Mouse (Mus musculus) spleen, adult 2 months (tissue): ENCODE results near the gene Fam20b. TPM values are rescaled to one million over a fixed set of nuclear protein-coding genes. Genes with fewer than 3 reads are reported as not detected.
A peak's percentile ranks its signal among the peaks of the same experiment; 100 is the strongest.

Experiments
- DNase-seq, 2 experiments: peaks; one replicate each; pipeline versions ENCODE4 v3.0.0 to v3.0.0-alpha.2; 2012 to 2021; ENCODE audit warnings: low spot score in 2 of 2, low read depth in 1 of 2
- H3K27ac ChIP-seq: fragments of 200-500 bp; 2 replicates; pipeline ENCODE4 v1.5.1; 2012; ENCODE audit warnings: low read length, inconsistent platforms; ENCODE audit not compliant: insufficient read depth
- H3K27me3 ChIP-seq: fragments of 200-500 bp; 2 replicates; pipeline ENCODE4 v1.6.1; 2012; ENCODE audit warnings: mild to moderate bottlenecking, moderate library complexity, low read length, inconsistent platforms; ENCODE audit not compliant: control insufficient read depth, insufficient read depth
- H3K36me3 ChIP-seq: fragments of 200-500 bp; 2 replicates; pipeline ENCODE4 v1.6.1; 2012; ENCODE audit warnings: mild to moderate bottlenecking, low read length, inconsistent platforms; ENCODE audit not compliant: control insufficient read depth, insufficient read depth
- H3K4me1 ChIP-seq: fragments of 200-500 bp; 2 replicates; pipeline ENCODE4 v1.6.1; 2011; ENCODE audit warnings: inconsistent platforms; ENCODE audit not compliant: control insufficient read depth, insufficient read depth, insufficient read length
- H3K4me3 ChIP-seq: fragments of 200-500 bp; 2 replicates; pipeline ENCODE4 v1.5.1; 2011; ENCODE audit warnings: mild to moderate bottlenecking, inconsistent platforms; ENCODE audit not compliant: insufficient read depth, insufficient read length; ENCODE audit errors: extremely low read depth
- CTCF ChIP-seq: fragments of 200-500 bp; IDR thresholded peaks from 2 replicates; pipeline ENCODE4 v1.5.1; 2011; ENCODE audit warnings: mild to moderate bottlenecking, inconsistent platforms; ENCODE audit not compliant: insufficient read depth, insufficient read length, insufficient replicate concordance; ENCODE audit errors: extremely low read depth
- POLR2A ChIP-seq: fragments of 200-500 bp; IDR thresholded peaks from 2 replicates; pipeline ENCODE4 v1.6.1; 2011; ENCODE audit warnings: low read depth, low read length, inconsistent platforms
- WGBS: fragments of 180-500 bp; shearing (Covaris S2); methylation state at CpG from one replicate; pipeline ENCODE4 v1.1.7; 2018; 5-methylcytosine and 5-hydroxymethylcytosine counted together
- polyA plus RNA-seq: library from polyadenylated mRNA; depleted of rRNA; stranded (reverse); fragments of >200 nt; gene quantifications from 2 replicates; pipeline ENCODE4 v1.2.3, GENCODE M21; 2012

The Fam20b gene
- polyA plus RNA-seq, 1 experiment: 8.9 TPM

DNA sequence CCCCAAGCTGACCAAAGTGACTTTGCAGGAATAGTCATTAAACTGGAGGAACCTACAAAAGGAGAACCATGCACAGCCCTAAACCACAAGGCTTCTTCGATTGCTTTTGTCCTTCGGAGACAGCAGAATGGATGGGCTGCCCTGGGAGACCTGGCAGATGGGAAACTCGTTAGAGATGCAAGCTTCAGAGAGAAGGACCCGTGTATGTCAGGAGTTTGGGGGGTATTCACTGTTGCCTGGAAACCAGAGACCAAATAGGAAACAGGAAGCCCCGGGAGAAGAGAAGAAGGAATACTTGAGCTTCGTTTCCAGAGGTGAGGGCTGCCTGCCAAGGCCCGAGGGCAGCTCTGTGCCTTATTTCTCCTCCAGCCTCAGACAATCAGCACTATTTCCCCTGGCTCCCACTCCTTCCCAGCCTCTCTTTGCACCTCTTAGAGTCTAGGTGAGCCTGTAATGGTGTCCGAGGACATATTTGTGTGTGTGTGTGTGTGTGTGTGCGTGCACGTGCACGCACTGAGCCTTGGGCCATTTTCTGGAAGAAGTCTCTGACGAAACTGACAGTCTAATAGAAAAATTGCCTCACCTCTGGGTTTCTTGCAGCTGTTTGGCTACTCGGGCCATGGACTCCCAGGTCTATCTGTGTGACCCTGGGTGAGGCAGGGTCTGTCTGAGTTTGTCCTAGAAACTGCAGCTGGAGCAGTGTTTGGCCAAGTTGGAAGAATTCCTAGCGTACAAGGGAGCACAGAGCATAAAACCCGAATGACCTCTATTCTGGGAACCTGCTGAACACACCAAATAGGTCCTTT, 35.9 kb upstream of the Fam20b start:
- Histone ChIP-seq H3K27ac (no peak overlapping the region), H3K4me3 (no peak overlapping the region), H3K36me3 (no peaks in the 10 kb centered on the region), H3K27me3 (no peaks in the 10 kb centered on the region), H3K4me1 (no peaks in the 10 kb centered on the region)
- TF ChIP-seq POLR2A: no peak
- whole genome bisulfite sequencing: 54% methylated on average over 15 of the region's 15 CpGs
- DNase-seq: no peak

DNA sequence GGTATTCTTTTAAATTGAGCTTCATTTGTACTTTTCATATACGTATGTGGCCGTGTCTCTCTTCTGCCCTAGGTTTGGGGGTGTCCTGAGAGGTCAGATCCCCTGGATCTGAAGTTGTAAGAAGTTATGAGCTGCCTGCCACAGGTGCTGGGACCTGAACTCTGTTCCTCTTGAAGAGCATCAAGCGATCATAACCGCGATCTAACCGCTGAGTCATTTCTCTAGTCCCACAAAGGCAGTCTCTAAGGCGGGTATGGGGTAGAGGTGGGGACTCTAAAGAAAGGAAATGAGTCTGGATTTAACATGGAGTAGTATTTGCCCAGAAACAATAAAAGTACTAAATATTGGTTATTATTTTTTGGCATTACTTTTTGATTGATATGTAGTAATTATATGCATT, 34.1 kb upstream of the Fam20b start:
- Histone ChIP-seq H3K4me3 (no peak overlapping the region), H3K4me1 (no peaks in the 10 kb centered on the region), H3K36me3 (no peaks in the 10 kb centered on the region), H3K27ac (no peak overlapping the region), H3K27me3 (no peaks in the 10 kb centered on the region)
- TF ChIP-seq CTCF (no peak), POLR2A (no peak)
- 66% methylated on average over 7 of the region's 7 CpGs for WGBS
- DNase-seq: no peak

DNA sequence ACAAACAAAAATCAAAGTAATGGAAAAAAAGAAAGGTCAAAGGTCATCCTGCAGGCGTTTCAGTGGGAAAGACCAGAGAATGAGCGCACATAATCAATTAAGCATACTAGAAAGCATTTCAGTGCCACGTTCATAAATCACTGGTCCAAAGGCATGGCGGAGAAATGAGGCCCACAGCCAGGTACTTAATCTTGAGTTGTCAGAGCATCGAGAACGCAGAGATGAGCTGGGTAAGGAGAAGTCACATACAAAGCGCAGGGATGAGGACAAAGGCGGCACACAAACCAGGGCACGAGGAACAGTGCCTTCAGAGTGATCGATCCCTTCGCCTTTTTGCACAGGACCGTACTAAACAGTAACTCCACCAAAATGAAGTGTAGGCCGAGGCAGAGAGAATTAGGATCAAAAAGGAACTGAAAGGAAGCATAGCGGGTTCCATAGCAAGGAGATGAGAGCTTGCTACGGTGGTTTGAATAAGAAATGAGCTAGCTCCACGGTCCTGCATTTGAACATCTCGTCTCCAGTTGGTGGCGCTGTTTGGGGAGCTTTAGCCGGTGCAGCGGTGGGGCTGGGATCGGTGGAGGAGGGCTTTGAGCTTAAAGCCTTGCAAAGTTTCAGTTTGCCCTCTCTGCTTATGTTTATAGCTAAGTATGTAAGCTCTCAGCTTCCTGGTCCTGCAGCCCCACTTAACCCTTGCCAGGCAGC, 33.3 kb upstream of the Fam20b start:
- no peak overlapping the region for H3K27ac ChIP-seq
- WGBS: 19% methylated on average over 21 of the region's 21 CpGs
- DNase-seq: peak; percentile 28 to 68
- H3K27me3 ChIP-seq: no peaks in the 10 kb centered on the region
- H3K4me3 ChIP-seq: no peak overlapping the region
- TF ChIP-seq CTCF: peak; percentile 69; the same call in 1 of the 2 replicates
- no peak for TF ChIP-seq POLR2A
- no peaks in the 10 kb centered on the region for H3K4me1 ChIP-seq
- no peaks in the 10 kb centered on the region for H3K36me3 ChIP-seq

DNA sequence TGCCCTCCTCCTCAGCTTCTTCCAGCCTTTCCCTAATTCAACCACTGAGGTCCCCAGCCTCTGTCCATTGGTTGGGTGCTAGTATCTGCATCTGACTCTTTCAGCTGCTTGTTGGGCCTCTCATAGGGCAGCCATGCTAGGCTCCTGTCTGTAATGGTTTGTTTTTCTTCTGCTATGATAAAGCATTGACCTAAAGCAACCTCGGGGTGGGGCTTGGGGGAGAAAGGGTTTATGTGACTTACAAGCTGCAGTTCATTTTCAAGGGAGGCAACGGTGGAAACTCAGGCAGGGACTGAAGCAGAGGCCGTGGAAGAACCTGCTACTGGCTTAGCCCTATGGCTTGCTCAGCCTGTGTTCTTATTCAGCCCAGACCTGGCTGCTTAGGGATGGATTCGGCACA, 31.4 kb upstream of the Fam20b start:
- no peak for DNase-seq
- WGBS: 84% methylated on average over 4 of the region's 4 CpGs
- no peaks in the 10 kb centered on the region for H3K36me3 ChIP-seq
- no peak overlapping the region for H3K27ac ChIP-seq
- H3K4me3 ChIP-seq: no peak overlapping the region
- TF ChIP-seq CTCF (no peak), POLR2A (no peak)
- no peaks in the 10 kb centered on the region for H3K4me1 ChIP-seq
- H3K27me3 ChIP-seq: no peaks in the 10 kb centered on the region

DNA sequence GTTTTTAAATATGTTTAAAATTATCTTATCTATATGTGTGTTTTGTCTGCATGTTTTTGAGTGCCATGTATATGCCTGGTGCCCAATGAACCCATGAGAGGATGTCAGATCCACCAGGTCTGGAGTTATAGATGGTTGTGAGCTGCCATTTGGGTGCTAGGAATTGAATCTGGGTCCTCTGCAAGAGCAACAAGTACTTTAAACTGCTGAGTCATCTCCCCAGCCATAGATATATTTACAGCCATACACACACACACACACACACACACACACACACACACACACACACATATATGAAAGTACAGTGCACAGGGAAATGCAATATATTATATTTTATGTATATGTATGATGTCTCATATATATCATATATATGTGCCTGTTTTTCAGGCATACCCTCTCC, 30.2 kb upstream of the Fam20b start:
- no peak for TF ChIP-seq POLR2A
- TF ChIP-seq CTCF: no peak
- Histone ChIP-seq H3K27ac (no peak overlapping the region), H3K4me3 (no peak overlapping the region), H3K36me3 (no peaks in the 10 kb centered on the region), H3K27me3 (no peaks in the 10 kb centered on the region), H3K4me1 (no peaks in the 10 kb centered on the region)
- no peak for DNase-seq

DNA sequence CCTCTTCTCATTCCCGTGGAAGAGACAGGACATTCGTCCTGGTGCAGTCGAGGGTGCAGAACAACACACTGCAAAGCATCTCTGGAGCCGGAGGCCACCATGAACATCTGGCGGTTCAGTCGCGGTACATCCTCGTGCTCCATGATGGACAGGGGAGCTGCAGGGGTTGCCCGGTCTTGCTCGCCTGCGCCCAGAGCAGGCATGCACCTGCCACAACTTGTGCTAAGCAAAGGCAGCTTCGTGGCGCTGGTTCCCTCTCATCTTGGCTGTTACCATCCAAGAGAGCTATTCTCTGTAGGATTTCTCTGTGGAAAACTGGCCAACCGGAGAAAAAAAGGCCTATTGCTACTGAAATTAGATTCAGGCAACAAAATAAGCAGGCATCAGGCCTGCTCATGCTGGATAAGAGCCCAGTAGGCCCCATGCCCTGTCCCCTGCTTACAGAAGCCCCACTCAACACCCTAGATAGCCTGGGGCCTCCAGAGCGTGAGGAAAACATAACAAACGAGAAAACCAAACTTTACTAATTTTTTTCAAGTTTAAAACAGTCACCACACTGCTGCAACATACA, 29.6 kb upstream of the Fam20b start:
- Histone ChIP-seq H3K36me3 (no peaks in the 10 kb centered on the region), H3K27me3 (no peaks in the 10 kb centered on the region), H3K27ac (no peak overlapping the region), H3K4me1 (no peaks in the 10 kb centered on the region), H3K4me3 (no peak overlapping the region)
- DNase-seq: no peak
- WGBS: 94% methylated on average over 16 of the region's 16 CpGs
- no peak for TF ChIP-seq POLR2A
- no peak for TF ChIP-seq CTCF

DNA sequence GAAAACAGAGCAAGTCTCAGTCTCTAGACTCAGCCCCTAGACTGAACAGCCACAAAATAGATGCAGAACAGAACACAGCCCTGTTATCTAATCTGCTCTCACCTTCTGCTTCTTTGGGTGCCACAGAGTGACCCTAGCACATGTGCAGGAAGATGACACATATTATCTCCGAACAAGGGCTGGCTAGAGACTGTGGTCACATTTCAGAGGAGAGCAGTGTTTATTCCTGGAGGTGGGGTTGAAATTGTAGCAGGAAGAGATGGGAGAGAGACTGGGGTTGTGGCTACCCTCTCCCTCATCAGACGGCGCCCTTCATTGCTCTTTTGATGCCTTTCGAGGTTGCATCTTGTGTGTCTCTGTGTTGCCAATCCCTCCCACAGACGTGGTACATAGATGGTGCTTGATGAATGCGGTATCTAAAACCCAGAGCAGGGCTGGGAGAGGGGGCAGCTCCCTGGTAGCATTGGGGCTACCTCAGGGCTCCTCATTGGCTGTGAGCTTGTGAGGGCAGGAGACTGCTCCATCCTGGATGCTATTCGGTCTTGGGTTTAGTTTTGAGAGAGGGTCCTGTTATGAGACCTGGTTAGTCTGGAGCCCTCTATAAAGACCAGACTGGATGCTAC, 26.4 kb upstream of the Fam20b start:
- Histone ChIP-seq H3K27me3 (no peaks in the 10 kb centered on the region), H3K4me1 (no peaks in the 10 kb centered on the region), H3K36me3 (no peaks in the 10 kb centered on the region), H3K27ac (peak overlapping the region; percentile 20; the same call in 1 of the 2 replicates), H3K4me3 (no peak overlapping the region)
- TF ChIP-seq CTCF (no peak), POLR2A (no peak)
- no peak for DNase-seq
- 70% methylated on average over 7 of the region's 7 CpGs for WGBS
